Mouse (Mus musculus): ENCODE measurements at regions not wholly inside any gene's neighbourhood (a gene's known extent, or its start where the extent isn't known, plus 50 kb on each side); places are given as distances from the start of the nearest gene placed in this dataset.

DNA sequence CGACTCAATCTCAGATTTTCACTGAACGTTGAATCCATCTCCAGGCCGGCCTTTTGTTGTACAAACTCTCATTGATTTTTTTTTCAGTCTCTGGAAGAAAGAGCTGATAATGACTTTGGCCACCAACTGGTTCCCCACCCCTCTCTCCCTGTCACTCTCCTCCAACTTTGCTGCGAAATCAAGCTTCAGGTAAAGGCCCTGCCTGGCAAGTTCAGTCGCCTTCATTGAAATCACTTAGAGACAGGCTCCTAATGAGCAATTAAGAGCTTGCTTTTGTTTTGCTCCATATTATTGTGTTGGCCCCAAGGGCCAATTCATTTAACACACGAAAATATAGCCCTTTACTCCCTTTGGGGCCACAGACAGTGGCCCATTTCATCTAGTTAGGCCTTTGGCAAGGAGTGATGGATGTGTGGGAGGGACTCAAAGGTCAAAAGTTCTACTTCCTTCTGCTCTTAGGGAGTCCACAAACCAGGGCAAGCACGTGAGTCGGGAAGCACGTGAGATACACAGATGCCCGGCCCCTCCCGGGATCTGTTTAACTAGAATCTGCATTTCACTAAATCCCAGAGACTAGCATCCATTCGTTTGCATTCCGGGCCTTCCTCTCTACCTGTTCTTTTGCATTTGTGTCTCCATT lies 120.0 kb downstream of the Dact1 start:
- DNase-seq (ENCODE audit: low spot score in 2 of 2): no peak

DNA sequence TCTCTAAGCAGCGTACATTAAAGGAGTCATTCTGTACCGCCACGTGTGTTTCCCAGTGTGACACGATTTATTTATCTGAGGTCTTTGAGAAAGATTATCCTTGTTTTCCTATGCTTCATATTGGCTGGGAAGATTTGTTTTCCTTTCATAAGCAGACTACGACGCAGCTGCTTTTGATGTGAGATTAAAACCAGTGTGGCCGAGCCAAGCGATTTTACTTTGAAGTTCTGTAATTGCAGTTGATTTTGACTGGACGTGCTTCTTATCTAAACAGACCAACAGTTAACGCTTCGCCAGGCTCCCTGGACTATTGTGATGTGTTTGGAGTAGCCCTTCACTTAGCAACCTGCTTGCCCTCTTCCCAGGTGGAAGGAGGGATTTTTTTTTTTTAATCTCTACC lies 120.6 kb downstream of the Dact1 start:
- DNase-seq (ENCODE audit: low spot score in 2 of 2): no peak

GRCm38 (mm10) chr12:71431116-71431515 lies 121.4 kb downstream of the Dact1 start:
- no peak for DNase-seq (ENCODE audit: low spot score in 2 of 2)

GRCm38 (mm10) chr12:71433549-71434200 lies 124.0 kb downstream of the Dact1 start:
- DNase-seq (ENCODE audit: low spot score in 2 of 2): no peak

DNA sequence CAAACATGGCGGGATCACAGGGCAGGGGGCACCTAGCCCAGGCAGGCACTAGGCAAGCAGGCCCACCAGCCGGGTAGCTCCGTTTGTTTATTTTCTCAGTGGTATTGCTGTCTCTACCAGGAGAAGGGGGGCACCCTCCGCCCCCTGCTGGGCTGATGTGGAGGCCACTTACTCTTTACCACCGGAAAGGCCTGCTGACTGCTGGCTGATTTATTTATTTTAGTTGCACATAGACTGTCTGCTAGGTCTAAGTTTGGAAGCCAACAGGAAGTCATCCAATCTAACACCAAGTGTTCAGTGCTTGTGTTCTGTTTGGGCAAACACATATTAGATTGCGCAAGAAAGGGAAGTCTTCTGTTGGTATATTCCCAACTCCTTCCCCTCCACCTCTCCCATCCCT lies 128.6 kb downstream of the Dact1 start:
- peak in 1 of 2 experiments; percentile 3 for DNase-seq (ENCODE audit: low spot score in 2 of 2)

DNA sequence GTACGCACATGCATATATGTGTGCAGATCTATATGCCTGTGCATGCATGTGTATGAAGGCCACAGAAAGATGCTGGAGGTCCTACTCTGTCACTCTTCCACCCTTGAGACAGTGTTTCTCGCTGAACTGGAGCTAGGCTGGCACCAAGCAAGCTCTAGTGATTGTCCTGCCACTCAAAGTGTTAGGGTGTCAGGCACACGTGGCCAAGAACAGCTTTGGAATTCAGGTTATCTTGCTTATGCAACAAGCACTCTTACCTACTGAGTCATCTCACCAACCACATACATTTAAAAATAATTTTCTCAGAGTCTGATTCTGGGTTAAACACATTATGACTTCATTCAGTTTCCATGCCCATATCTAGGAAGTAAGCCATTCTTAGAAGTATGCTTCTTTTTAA lies 131.2 kb downstream of the Dact1 start:
- DNase-seq (ENCODE audit: low spot score in 2 of 2): no peak

- DNase-seq (ENCODE audit: low spot score in 2 of 2): no peak
Observed at GRCm38 (mm10) chr12:71441272-71441671, 131.6 kb downstream of the Dact1 start.

- no peak for DNase-seq (ENCODE audit: low spot score in 2 of 2)
Observed at GRCm38 (mm10) chr12:71446177-71446891, 136.7 kb downstream of the Dact1 start.

- no peak for DNase-seq (ENCODE audit: low spot score in 2 of 2)
Observed at GRCm38 (mm10) chr12:71446892-71447268, 137.2 kb downstream of the Dact1 start.

- DNase-seq (ENCODE audit: low spot score in 2 of 2): no peak
Observed at GRCm38 (mm10) chr12:71449032-71449431, 139.3 kb downstream of the Dact1 start.

DNA sequence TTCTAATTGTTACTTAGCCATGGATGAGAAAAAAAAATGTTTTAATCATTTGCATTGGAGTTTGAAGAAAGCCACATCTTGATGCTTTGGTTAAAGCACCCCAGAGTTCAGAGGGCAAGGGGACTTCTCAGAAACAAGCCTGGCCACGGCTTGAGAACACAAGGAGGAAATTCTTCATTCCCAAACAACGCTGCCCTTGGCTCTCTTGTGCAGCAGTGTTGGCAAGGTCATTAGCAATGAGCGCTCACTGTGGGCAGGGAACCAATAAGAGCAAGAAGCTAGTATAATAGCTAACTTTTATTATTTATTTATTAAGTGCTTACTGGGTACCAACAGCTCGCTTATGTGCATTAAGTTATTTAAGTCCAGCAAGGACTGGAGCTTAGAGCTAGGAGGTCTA lies 140.4 kb downstream of the Dact1 start:
- DNase-seq (ENCODE audit: low spot score in 2 of 2): no peak

DNA sequence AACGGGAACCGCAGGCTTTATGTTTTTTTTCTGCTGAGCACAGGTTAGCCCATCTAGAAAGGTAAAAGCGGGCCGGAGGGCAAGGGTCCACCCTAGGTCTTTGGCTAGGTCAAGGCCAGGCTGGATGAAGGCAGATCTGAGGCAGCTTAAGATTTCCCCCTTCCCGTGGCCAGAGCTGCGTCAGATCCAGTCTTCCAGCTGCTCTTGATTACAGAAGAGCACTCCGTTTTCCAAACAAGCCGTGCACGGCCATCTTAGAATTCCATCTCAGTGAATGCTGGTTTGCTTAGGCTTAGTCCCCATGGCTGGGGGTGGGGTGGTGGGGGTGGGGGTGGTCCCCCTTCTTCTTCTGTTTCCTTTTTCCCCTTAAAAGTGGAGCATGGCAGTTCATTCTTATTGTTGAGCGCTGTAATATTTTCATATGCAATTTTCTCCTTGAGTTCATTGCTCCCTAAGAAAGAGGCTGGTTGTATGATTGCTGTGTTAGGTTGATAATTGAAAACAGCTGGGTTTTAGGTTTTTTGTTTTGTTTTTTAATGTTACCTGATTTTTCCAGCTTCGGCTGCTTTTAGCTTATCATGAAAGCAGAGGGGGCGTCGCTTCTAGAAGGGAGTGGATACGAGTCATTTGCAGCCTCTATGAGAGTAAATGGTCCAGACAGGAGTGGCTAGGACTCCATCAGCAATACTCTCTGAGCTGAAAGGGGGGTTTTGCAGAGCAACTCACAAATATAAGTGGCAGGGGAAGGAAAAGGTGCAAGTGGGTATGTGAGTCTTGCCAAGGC lies 141.2 kb downstream of the Dact1 start:
- DNase-seq (ENCODE audit: low spot score in 2 of 2): no peak

- no peak for DNase-seq (ENCODE audit: low spot score in 2 of 2)
Observed at GRCm38 (mm10) chr12:71456900-71457299, 147.2 kb downstream of the Dact1 start.

GRCm38 (mm10) chr12:71458559-71459176 lies 149.0 kb downstream of the Dact1 start:
- DNase-seq (ENCODE audit: low spot score in 2 of 2): no peak

GRCm38 (mm10) chr12:71460643-71461042 lies 151.0 kb downstream of the Dact1 start:
- no peak for DNase-seq (ENCODE audit: low spot score in 2 of 2)

- no peak for DNase-seq (ENCODE audit: low spot score in 2 of 2)
Observed at GRCm38 (mm10) chr12:71467820-71468219, 158.1 kb downstream of the Dact1 start.

- DNase-seq (ENCODE audit: low spot score in 2 of 2): no peak
Observed at GRCm38 (mm10) chr12:71468324-71468723, 158.6 kb downstream of the Dact1 start.

DNA sequence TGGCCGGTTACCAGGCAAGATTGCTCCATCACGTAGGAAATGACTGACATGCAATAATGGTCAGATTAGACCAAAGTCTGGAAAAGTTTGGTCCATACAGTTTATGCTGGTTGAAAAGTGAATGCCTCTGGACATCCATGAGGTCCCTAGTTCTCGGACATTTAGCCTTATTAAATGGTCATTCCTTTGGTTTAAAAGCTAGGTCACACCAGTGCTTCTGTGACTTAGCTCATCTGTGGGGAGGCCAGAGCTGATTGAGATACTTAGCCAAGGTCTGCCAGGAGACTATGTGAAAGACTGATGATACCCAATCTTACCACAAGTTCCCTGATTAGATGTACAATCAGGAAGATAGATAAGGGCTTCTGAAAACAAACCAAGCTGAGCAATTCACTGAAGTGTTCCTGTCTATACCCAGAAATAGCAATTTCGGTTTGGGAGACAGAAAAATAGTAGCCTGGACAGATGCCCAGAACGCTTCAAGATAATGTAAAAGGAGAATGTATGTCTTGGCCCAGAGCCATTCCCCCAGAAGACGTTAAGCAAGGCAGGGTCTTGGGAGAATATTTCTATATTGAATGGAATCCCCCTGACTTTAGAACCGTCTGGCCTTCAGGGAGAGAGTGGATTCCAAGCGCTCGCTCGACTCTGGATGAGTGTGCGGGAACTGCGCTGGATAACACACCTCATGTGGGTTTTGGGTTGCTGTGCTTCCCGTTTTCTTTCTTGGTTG lies 161.5 kb downstream of the Dact1 start:
- no peak for DNase-seq (ENCODE audit: low spot score in 2 of 2)

DNA sequence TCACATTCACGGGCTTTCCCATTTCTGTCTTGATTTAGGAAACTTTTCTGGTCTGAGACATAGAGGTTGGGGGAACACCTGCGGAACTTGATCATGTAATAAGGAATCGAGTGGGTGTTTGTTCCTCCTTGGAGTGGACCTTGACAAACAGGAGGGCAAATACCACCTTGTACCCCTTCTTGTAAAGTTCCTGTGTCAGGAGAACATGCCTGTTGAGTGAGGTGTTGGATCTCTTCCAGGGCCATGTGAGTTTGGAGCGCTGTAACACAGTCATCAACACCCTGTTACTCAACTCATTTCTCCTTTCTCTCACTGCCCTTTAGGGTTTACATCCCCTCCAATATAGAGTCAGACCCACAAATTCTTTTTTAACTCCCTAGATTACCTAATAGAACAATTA lies 162.0 kb downstream of the Dact1 start:
- no peak for DNase-seq (ENCODE audit: low spot score in 2 of 2)

- no peak for DNase-seq (ENCODE audit: low spot score in 2 of 2)
Observed at GRCm38 (mm10) chr12:71476238-71476637, 166.6 kb downstream of the Dact1 start.

DNA sequence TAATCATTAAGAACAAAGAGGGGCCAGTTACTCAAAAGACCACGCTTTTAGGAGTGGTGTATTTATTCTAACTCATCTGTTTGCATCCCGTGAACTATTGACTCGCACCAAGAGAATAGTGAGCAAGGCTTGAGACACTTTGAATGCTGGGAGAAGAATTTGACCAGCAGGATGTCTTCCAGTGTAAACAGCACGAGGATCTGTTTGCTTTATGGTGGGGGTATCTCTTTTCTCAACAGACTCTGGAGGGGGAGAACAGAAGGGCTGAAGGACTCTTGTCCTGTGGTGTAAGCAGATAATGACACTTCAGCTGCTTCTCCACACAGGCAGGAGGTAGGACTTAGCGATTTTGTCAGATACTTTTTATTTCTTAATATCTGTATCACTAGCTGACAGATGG lies 168.0 kb downstream of the Dact1 start:
- DNase-seq (ENCODE audit: low spot score in 2 of 2): no peak

All from natural killer cell, adult 2 months (primary cell).